Mouse (Mus musculus) retina, adult 2 months (tissue): ENCODE results near the gene Zmynd19.

Experiments used
- DNase-seq: peaks from one replicate; pipeline ENCODE4 v3.0.0-alpha.2; 2012; ENCODE audit warnings: low read depth, low spot score

Gene Zmynd19

GRCm38 (mm10) chr2:24949421-24950188, at the start of gene Zmynd19:
Gene Zmynd19, plus strand, starts transcription at chr2:24949792.
- DNase-seq, result peak; percentile 90

GRCm38 (mm10) chr2:24901055-24901454, 48.5 kb upstream of the Zmynd19 start:
- no peak for DNase-seq

GRCm38 (mm10) chr2:24902999-24903398, 46.6 kb upstream of the Zmynd19 start:
- no peak for DNase-seq

- DNase-seq, result no peak
These were observed 44.6 kb upstream of the Zmynd19 start for GRCm38 (mm10) chr2:24904823-24905652.

- DNase-seq, result no peak
These were observed 43.9 kb upstream of the Zmynd19 start for GRCm38 (mm10) chr2:24905653-24906155.

- DNase-seq, result no peak
These were observed 39.1 kb upstream of the Zmynd19 start for GRCm38 (mm10) chr2:24910481-24910880.

- no peak for DNase-seq
These were observed 37.4 kb upstream of the Zmynd19 start for GRCm38 (mm10) chr2:24912189-24912588.

GRCm38 (mm10) chr2:24912589-24912988, 37.0 kb upstream of the Zmynd19 start:
- DNase-seq, result no peak

GRCm38 (mm10) chr2:24914762-24915161, 34.8 kb upstream of the Zmynd19 start:
- no peak for DNase-seq

GRCm38 (mm10) chr2:24918930-24919838, 30.4 kb upstream of the Zmynd19 start, which contains the start of gene Ehmt1:
Gene Ehmt1, minus strand, starts transcription at chr2:24919614.
- peak; percentile 87 for DNase-seq

GRCm38 (mm10) chr2:24919839-24920175, 29.8 kb upstream of the Zmynd19 start:
- no peak for DNase-seq

GRCm38 (mm10) chr2:24923561-24923960, 26.0 kb upstream of the Zmynd19 start:
- no peak for DNase-seq

GRCm38 (mm10) chr2:24925284-24925683, 24.3 kb upstream of the Zmynd19 start:
- DNase-seq, result no peak

- DNase-seq, result no peak
These were observed 23.1 kb upstream of the Zmynd19 start for GRCm38 (mm10) chr2:24926345-24926964.

GRCm38 (mm10) chr2:24926965-24927358, 22.6 kb upstream of the Zmynd19 start:
- DNase-seq, result no peak

GRCm38 (mm10) chr2:24927810-24928479, 21.6 kb upstream of the Zmynd19 start:
- DNase-seq, result no peak

GRCm38 (mm10) chr2:24929119-24929518, 20.5 kb upstream of the Zmynd19 start:
- DNase-seq, result no peak

- DNase-seq, result no peak
These were observed 20.0 kb upstream of the Zmynd19 start for GRCm38 (mm10) chr2:24929593-24929992.

GRCm38 (mm10) chr2:24934441-24934963, 15.1 kb upstream of the Zmynd19 start:
- DNase-seq, result no peak
